Mouse (Mus musculus) lung, embryonic 14.5 days (tissue): ENCODE measurements around the gene Gapvd1. TPM values are rescaled to one million over a fixed set of nuclear protein-coding genes. Genes with fewer than 3 reads are reported as not detected.
"Not testable (repeated sequence)": the region's sequence is repeated elsewhere in the genome, so short reads cannot be mapped to it uniquely, and the experiment has no call there.

Experiments
- ATAC-seq: fragments of 200-750 bp; cut with Nextera tagmentation; 2 replicates; pipeline ENCODE4 v1.8.0; 2017; ENCODE audit warnings: mild to moderate bottlenecking, moderate TSS enrichment, moderate library complexity; ENCODE audit not compliant: insufficient read depth
- DNase-seq: peaks from one replicate; pipeline ENCODE4 v3.0.0-alpha.2; 2015
- H3K27ac ChIP-seq: fragments of 300-500 bp; sonication (generic); 2 replicates; pipeline ENCODE4 v1.5.1; 2014; ENCODE audit warnings: low read depth, mild to moderate bottlenecking, moderate library complexity
- H3K27me3 ChIP-seq: fragments of 300-500 bp; sonication (generic); 2 replicates; pipeline ENCODE4 v1.6.1; 2014; ENCODE audit warnings: low read length, control low read depth; ENCODE audit not compliant: insufficient read depth
- H3K36me3 ChIP-seq: fragments of 300-500 bp; sonication (generic); 2 replicates; pipeline ENCODE4 v1.6.1; 2014; ENCODE audit warnings: control low read depth; ENCODE audit not compliant: insufficient read depth
- H3K4me1 ChIP-seq: fragments of 300-500 bp; sonication (generic); 2 replicates; pipeline ENCODE4 v1.6.1; 2014; ENCODE audit warnings: antibody characterized with exemption, control low read depth; ENCODE audit not compliant: insufficient read depth
- H3K4me2 ChIP-seq: fragments of 300-500 bp; sonication (generic); 2 replicates; pipeline ENCODE4 v1.6.1; 2014; ENCODE audit warnings: mild to moderate bottlenecking
- H3K4me3 ChIP-seq: fragments of 300-500 bp; sonication (generic); 2 replicates; pipeline ENCODE4 v1.5.1; 2014; ENCODE audit warnings: low read depth, low read length
- H3K9ac ChIP-seq: fragments of 300-500 bp; sonication (generic); 2 replicates; pipeline ENCODE4 v1.6.1; 2014
- H3K9me3 ChIP-seq: fragments of 300-500 bp; sonication (generic); 2 replicates; pipeline ENCODE4 v1.6.1; 2016; ENCODE audit warnings: low read depth, low read length, control low read depth
- CTCF ChIP-seq: IDR thresholded peaks from 2 replicates; pipeline ENCODE4 v1.5.1; 2016; ENCODE audit warnings: antibody characterized with exemption, low read depth
- WGBS: fragments of 180-500 bp; shearing (Covaris S2); extraction: QIAGEN DNeasy Blood & Tissue Kit; methylation state at CpG from one replicate; pipeline ENCODE4 v1.1.7; 2014; 5-methylcytosine and 5-hydroxymethylcytosine counted together
- polyA plus RNA-seq: library from polyadenylated mRNA; unstranded; fragments of >200 nt; fragmentation: Nextera tagmentation; extraction: Ambion mirVana; gene quantifications from 2 replicates; pipeline ENCODE4 v1.2.1, GENCODE M21; 2014

Gene Gapvd1
- polyA plus RNA-seq, 1 experiment from 2014 or later = 84.4 TPM

DNA sequence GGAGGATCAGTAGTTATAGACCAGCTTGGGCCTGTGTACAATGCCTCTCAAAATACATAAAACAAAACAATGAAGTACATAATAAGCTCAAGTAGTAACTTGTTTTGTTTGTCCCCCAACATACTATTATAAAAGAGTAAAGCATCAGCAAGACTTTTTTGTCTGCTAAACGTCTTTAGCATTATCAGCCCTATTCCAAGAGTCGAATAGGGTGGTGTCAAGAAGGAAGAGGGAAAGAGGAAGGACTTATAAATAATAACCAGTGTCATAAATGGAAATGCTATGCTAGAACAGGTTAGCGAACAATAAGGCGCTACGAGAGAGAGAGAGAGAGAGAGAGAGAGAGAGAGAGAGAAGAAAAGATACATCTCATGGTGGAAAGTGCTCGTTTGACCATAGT, 15.9 kb upstream of the Gapvd1 start:
- DNase-seq = no peak
- 1% methylated on average over 6 of the region's 6 CpGs for WGBS
- no peak for ATAC-seq
- Histone ChIP-seq H3K4me1 (peaks cover 27% of the 10 kb centered on the region), H3K9me3 (no peaks in the 10 kb centered on the region), H3K9ac (peak overlapping the region; percentile 88), H3K36me3 (peaks cover 35% of the 10 kb centered on the region), H3K27ac (peak overlapping the region; percentile 87), H3K27me3 (no peaks in the 10 kb centered on the region), H3K4me3 (peak overlapping the region; percentile 94), H3K4me2 (peak overlapping the region; percentile 75)
- no peak for TF ChIP-seq CTCF

DNA sequence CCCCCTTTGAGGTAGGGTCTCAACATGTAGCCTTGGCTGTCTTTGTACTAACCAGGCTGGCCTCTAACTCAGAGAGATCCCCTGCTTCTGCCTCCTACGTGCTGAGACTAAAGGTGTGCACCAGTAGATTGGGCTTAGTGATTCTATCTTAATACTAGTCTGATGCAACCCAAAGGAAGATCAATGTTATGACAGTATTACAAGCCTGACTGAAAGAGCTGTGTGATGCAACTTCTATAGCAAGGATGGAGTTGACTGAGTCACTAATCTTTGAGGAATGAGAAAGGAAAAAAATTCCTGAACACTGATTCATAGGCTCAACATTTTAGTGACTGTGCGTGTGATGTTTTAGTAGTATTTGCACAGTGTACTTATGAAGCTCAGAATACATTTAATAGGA, 15.0 kb upstream of the Gapvd1 start:
- 84% methylated on average over 2 of the region's 2 CpGs for WGBS
- no peak for DNase-seq
- no peak overlapping the region for H3K9ac ChIP-seq

DNA sequence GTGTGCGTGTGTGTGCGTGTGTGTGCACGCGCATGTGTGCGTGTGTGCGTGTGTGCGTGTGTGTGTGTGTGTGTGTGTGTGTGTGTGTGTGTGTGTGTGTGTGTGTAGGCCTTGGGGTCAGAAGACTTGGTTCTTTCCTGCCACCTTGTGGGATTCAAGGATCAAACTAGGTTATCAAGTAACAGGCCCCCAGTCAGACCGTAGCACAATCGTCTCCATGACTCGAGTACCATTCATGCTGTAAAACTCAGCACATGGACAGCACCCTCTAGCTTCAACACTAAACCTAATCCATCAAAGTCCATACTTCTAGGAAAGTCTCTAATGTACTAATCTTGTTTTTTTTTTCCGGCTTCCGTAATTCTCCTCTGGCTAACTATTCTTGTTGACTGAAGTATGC, 9.8 kb upstream of the Gapvd1 start:
- DNase-seq (no peak), ATAC-seq (no peak)
- Histone ChIP-seq H3K27ac (no peak overlapping the region), H3K27me3 (no peaks in the 10 kb centered on the region), H3K36me3 (no peaks in the 10 kb centered on the region), H3K4me3 (no peak overlapping the region), H3K4me1 (no peaks in the 10 kb centered on the region), H3K4me2 (no peak overlapping the region), H3K9me3 (no peaks in the 10 kb centered on the region), H3K9ac (no peak overlapping the region)
- WGBS = 54% methylated on average over 12 of the region's 12 CpGs
- TF ChIP-seq CTCF = no peak

More for the DNA sequence above, 15.0 kb upstream of the Gapvd1 start:
- no peaks in the 10 kb centered on the region for H3K9me3 ChIP-seq
- H3K4me1 ChIP-seq = peaks cover 19% of the 10 kb centered on the region
- H3K4me3 ChIP-seq = no peak overlapping the region
- no peak for TF ChIP-seq CTCF
- H3K36me3 ChIP-seq = peaks cover 26% of the 10 kb centered on the region
- H3K27me3 ChIP-seq = no peaks in the 10 kb centered on the region
- H3K27ac ChIP-seq = no peak overlapping the region
- no peak for ATAC-seq
- peak overlapping the region; percentile 75 for H3K4me2 ChIP-seq

GRCm38 (mm10) chr2:34762872-34763271, 7.8 kb upstream of the Gapvd1 start:
- 48% methylated on average over 2 of the region's 2 CpGs for WGBS
- no peak overlapping the region for H3K4me2 ChIP-seq

GRCm38 (mm10) chr2:34762174-34762573, 7.1 kb upstream of the Gapvd1 start:
- WGBS = 64% methylated on average over 2 of the region's 2 CpGs
- Histone ChIP-seq H3K4me1 (no peaks in the 10 kb centered on the region), H3K4me2 (no peak overlapping the region), H3K36me3 (no peaks in the 10 kb centered on the region), H3K27ac (no peak overlapping the region), H3K9me3 (no peaks in the 10 kb centered on the region), H3K4me3 (no peak overlapping the region), H3K9ac (no peak overlapping the region), H3K27me3 (no peaks in the 10 kb centered on the region)
- no peak for ATAC-seq
- no peak for TF ChIP-seq CTCF
- no peak for DNase-seq

More at GRCm38 (mm10) chr2:34762872-34763271, 7.8 kb upstream of the Gapvd1 start:
- Histone ChIP-seq H3K4me3 (no peak overlapping the region), H3K4me1 (no peaks in the 10 kb centered on the region), H3K27ac (no peak overlapping the region), H3K9ac (no peak overlapping the region), H3K27me3 (no peaks in the 10 kb centered on the region), H3K36me3 (no peaks in the 10 kb centered on the region), H3K9me3 (no peaks in the 10 kb centered on the region)
- DNase-seq (no peak), ATAC-seq (no peak)
- TF ChIP-seq CTCF = no peak

GRCm38 (mm10) chr2:34761272-34761671, 6.2 kb upstream of the Gapvd1 start:
- H3K27ac ChIP-seq, H3K27me3 ChIP-seq, H3K9ac ChIP-seq, H3K4me2 ChIP-seq, DNase-seq, H3K4me1 ChIP-seq, H3K4me3 ChIP-seq, H3K9me3 ChIP-seq, H3K36me3 ChIP-seq, ATAC-seq: not testable (repeated sequence)
- WGBS = 88% methylated on average over 5 of the region's 5 CpGs

DNA sequence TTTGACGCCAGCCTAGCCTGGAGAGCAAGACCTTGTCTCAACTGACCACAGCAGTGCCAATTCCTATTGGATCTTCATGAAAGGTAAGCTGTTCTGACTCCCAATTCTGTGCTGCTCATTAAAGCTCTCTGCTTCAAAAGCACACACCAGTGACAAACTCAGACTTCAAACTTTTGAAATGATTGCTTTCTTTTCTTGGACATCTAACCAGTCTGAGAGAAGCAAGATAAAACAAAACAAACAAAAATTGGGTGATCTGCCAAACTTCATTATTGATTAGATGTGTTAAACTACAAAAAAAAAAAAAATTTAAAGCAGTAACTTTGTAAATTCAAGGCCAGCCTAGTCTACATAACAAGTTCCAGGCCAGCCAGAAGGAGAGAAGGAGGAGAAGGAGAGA, 2.3 kb upstream of the Gapvd1 start:
- Histone ChIP-seq H3K9ac (no peak overlapping the region), H3K4me1 (no peaks in the 10 kb centered on the region), H3K27ac (no peak overlapping the region), H3K27me3 (no peaks in the 10 kb centered on the region), H3K36me3 (no peaks in the 10 kb centered on the region), H3K4me2 (no peak overlapping the region), H3K4me3 (no peak overlapping the region), H3K9me3 (no peaks in the 10 kb centered on the region)
- no peak for TF ChIP-seq CTCF
- 61% methylated on average over 1 of the region's 1 CpGs for WGBS
- DNase-seq = no peak
- no peak for ATAC-seq
